Mouse (Mus musculus): ENCODE results near the gene Unc119b. TPM values are rescaled to one million over a fixed set of nuclear protein-coding genes. Genes with fewer than 3 reads are reported as not detected.

Unc119b gene
- total RNA-seq, 2 experiments from 2014 or later, result 25.2 to 31.0 TPM

Other genes starting within 250 kb of the Unc119b start
- 1 to 10 TPM; 1.6 to 1.7 TPM for gene Oasl2, start 238.0 kb downstream of the Unc119b start, total RNA-seq (2021)
- under 1 TPM in 1 of 2 experiments, not detected in 1; 0.81 TPM for gene Oasl1, start 211.7 kb downstream of the Unc119b start, total RNA-seq (2021)
- 100 to 1,000 TPM; 214 to 229 TPM for gene 2210016L21Rik, start 192.8 kb downstream of the Unc119b start, total RNA-seq (2021)
- not detected for gene Hnf1a, start 163.9 kb downstream of the Unc119b start, total RNA-seq (2021)
- gene Sppl3, start 123.8 kb downstream of the Unc119b start, total RNA-seq (2021), result 10 to 100 TPM; 85.2 to 87.0 TPM
- gene Gm10401, start 36.7 kb downstream of the Unc119b start, total RNA-seq (2021), result not detected
- gene Acads, start 15.6 kb downstream of the Unc119b start, total RNA-seq (2021), result 1 to 10 TPM; 6.5 to 7.2 TPM
- gene Mlec, start 23.2 kb upstream of the Unc119b start, total RNA-seq (2021), result 10 to 100 TPM; 87.8 to 89.8 TPM
- 100 to 1,000 TPM; 319 to 335 TPM for gene Cabp1, start 59.4 kb upstream of the Unc119b start, total RNA-seq (2021)
- gene Pop5, start 100.9 kb upstream of the Unc119b start, total RNA-seq (2021), result 100 to 1,000 TPM; 116 to 117 TPM
- gene Rnf10, start 137.9 kb upstream of the Unc119b start, total RNA-seq (2021), result 100 to 1,000 TPM; 253 to 265 TPM
- gene Coq5, start 144.7 kb upstream of the Unc119b start, total RNA-seq (2021), result 10 to 100 TPM; 39.9 to 41.9 TPM
- gene Dynll1, start 166.0 kb upstream of the Unc119b start, total RNA-seq (2021), result 100 to 1,000 TPM; 608 to 642 TPM
- 10 to 100 TPM; 68.0 to 74.5 TPM for gene Srsf9, start 192.2 kb upstream of the Unc119b start, total RNA-seq (2021)
- gene Gatc, start 206.2 kb upstream of the Unc119b start, total RNA-seq (2021), result 10 to 100 TPM; 20.6 to 20.9 TPM
- gene Triap1, start 206.2 kb upstream of the Unc119b start, total RNA-seq (2021), result 10 to 100 TPM; 21.4 to 24.5 TPM
- 100 to 1,000 TPM; 701 to 719 TPM for gene Cox6a1, start 214.0 kb upstream of the Unc119b start, total RNA-seq (2021)

All from left cerebral cortex, adult 2 months (tissue).